In genomic region chr5:16553304-16554047, GRCm38 (mm10) we compare ENCODE assay signal across 8 mouse cellular contexts. TPM values are rescaled to one million over a fixed set of nuclear protein-coding genes. Genes with fewer than 3 reads are reported as not detected.
DNase-seq lines count a peak whose midpoint lies in the region; ATAC-seq and TF ChIP-seq lines count a peak whose summit lies in the region.

Gene Hgf, plus strand, starts transcription at chr5:16553495.

- H3K36me3 ChIP-seq in hindbrain, embryonic 16.5 days (ENCODE audit: control insufficient read depth, insufficient read depth, low read length), result no peaks in the 10 kb centered on the region

- peak; percentile 70 for ATAC-seq in hindbrain, embryonic 16.5 days
- ATAC-seq in megakaryocyte, adult 5-6 weeks (ENCODE audit: poor library complexity, severe bottlenecking), result peak; percentile 78
- no peak for ATAC-seq in cerebellum, adult (ENCODE audit: insufficient number of reproducible peaks, low FRiP score, low TSS enrichment)

- WGBS in hindbrain, embryonic 16.5 days, result 13% methylated on average over 16 of the region's 16 CpGs

- DNase-seq in adipocyte (ENCODE audit: low spot score), result peak; percentile 87
- DNase-seq in gastrocnemius, postnatal 10 days, result peak; percentile 52
- DNase-seq in left cerebral cortex, postnatal 36 days (ENCODE audit: low spot score in 2 of 2), result peak; percentile 14 to 28
- peak; percentile 71 for DNase-seq in retina, postnatal 1 day

- no peak within 1 kb of the TSS for H3K27ac ChIP-seq in cortical plate, adult 2 months (ENCODE audit: insufficient read depth, low read length)
- no peak within 1 kb of the TSS for H3K27ac ChIP-seq in hindbrain, embryonic 16.5 days (ENCODE audit: low read depth, low read length)

- no peak for TF ChIP-seq CTCF in cortical plate, adult 2 months (IDR thresholded peaks at IDR 0.05; ENCODE audit: extremely low read depth, insufficient read depth, low read length)

- no peaks in the 10 kb centered on the region for H3K4me1 ChIP-seq in cortical plate, adult 2 months (ENCODE audit: control insufficient read depth, insufficient read depth, low read length)
- 0 out of 2 replicates have a peak, but pooled peaks cover 2% of the 10 kb centered on the region for H3K4me1 ChIP-seq in hindbrain, embryonic 16.5 days (ENCODE audit: control insufficient read depth, insufficient read depth, low read depth, low read length)

- TF ChIP-seq POLR2A in cortical plate, adult 2 months (IDR thresholded peaks at IDR 0.05; ENCODE audit: extremely low read depth, insufficient read depth, low read length), result no peak

- peak within 1 kb of the TSS; percentile 52 for H3K4me2 ChIP-seq in hindbrain, embryonic 16.5 days (ENCODE audit: low read length)

- intact Hi-C loops in left cerebral cortex, postnatal 36 days (cut with DNase I), result no loop called here

- peak within 1 kb of the TSS; percentile 35 for H3K4me3 ChIP-seq in cortical plate, adult 2 months (ENCODE audit: insufficient read depth, low read length)
- peak within 1 kb of the TSS; percentile 27 for H3K4me3 ChIP-seq in hindbrain, embryonic 16.5 days (ENCODE audit: low read length)

- H3K27me3 ChIP-seq in hindbrain, embryonic 16.5 days (replicated peaks; ENCODE audit: control insufficient read depth, insufficient read depth, low read length), result no peaks in the 10 kb centered on the region

- H3K9ac ChIP-seq in hindbrain, embryonic 16.5 days (ENCODE audit: low read depth, low read length), result peak within 1 kb of the TSS; percentile 13; the same call in 1 of the 2 replicates

- no peaks in the 10 kb centered on the region for H3K9me3 ChIP-seq in hindbrain, embryonic 16.5 days (ENCODE audit: control insufficient read depth, low read length)

RNA-seq across cellular contexts. Expression of gene Hgf, which starts in this region (rescaled TPM):
- 4.6 and 4.8 TPM in 2 replicates for polyA plus RNA-seq in cortical plate, adult 2 months (2012; rRNA removed)
- total RNA-seq in gastrocnemius, postnatal 10 days (2021), result 1 to 10 TPM; 1.5 to 1.6 TPM
- polyA plus RNA-seq in hindbrain, embryonic 16.5 days (2015; fragmentation: Nextera tagmentation; extraction: Ambion mirVana), result 0.42 and 0.48 TPM in 2 replicates
- 1 to 10 TPM; 8.1 TPM for total RNA-seq in left cerebral cortex, postnatal 36 days (2021)
- 19.1 and 19.2 TPM in 2 replicates for total RNA-seq in megakaryocyte, adult 5-6 weeks (2015)
- 23.8 and 26.5 TPM in 2 replicates for total RNA-seq in megakaryocyte, adult 5-6 weeks (2017)

Comparison
In these comparisons a context has a peak if more than half of its experiments do, and no peak if none do; other contexts are left out.
1. Peak in ATAC-seq, H3K4me3 ChIP-seq, H3K9ac ChIP-seq and H3K4me2 ChIP-seq in hindbrain, embryonic 16.5 days; RNA of the gene not detected or under 1 TPM.
2. DNase-seq: peak in every context shown above with its lines; median percentile 87 in adipocyte; 71 in retina, postnatal 1 day; 52 in gastrocnemius, postnatal 10 days; 21 in left cerebral cortex, postnatal 36 days.